Mouse (Mus musculus) neural tube, embryonic 13.5 days (tissue): ENCODE data around the gene Pde4dip. TPM values are rescaled to one million over a fixed set of nuclear protein-coding genes. Genes with fewer than 3 reads are reported as not detected.

Experiments
- ATAC-seq: fragments of 200-750 bp; cut with Nextera tagmentation; 2 replicates; pipeline ENCODE4 v1.8.0; 2017; ENCODE audit warnings: low read depth, mild to moderate bottlenecking, moderate TSS enrichment, moderate library complexity
- H3K27ac ChIP-seq: fragments of 300-500 bp; sonication (generic); replicated peaks from 2 replicates; pipeline ENCODE4 v1.5.1; 2015; ENCODE audit warnings: moderate library complexity, mild to moderate bottlenecking, inconsistent platforms
- H3K27me3 ChIP-seq: fragments of 300-500 bp; sonication (generic); 2 replicates; pipeline ENCODE4 v1.6.1; 2015; ENCODE audit warnings: mild to moderate bottlenecking, inconsistent platforms
- H3K36me3 ChIP-seq: fragments of 300-500 bp; sonication (generic); 2 replicates; pipeline ENCODE4 v1.6.1; 2015; ENCODE audit warnings: mild to moderate bottlenecking, inconsistent platforms
- H3K4me1 ChIP-seq: fragments of 300-500 bp; sonication (generic); replicated peaks from 2 replicates; pipeline ENCODE4 v1.6.1; 2015; ENCODE audit warnings: inconsistent platforms
- H3K4me2 ChIP-seq: fragments of 300-500 bp; sonication (generic); 2 replicates; pipeline ENCODE4 v1.6.1; 2015; ENCODE audit warnings: inconsistent platforms, mild to moderate bottlenecking, moderate library complexity
- H3K4me3 ChIP-seq: fragments of 300-500 bp; sonication (generic); 2 replicates; pipeline ENCODE4 v1.5.1; 2015; ENCODE audit warnings: mild to moderate bottlenecking, inconsistent platforms
- H3K9ac ChIP-seq: fragments of 300-500 bp; sonication (generic); 2 replicates; pipeline ENCODE4 v1.6.1; 2015; ENCODE audit warnings: moderate library complexity, mild to moderate bottlenecking, inconsistent platforms
- H3K9me3 ChIP-seq: fragments of 300-500 bp; sonication (generic); 2 replicates; pipeline ENCODE4 v1.6.1; 2016; ENCODE audit warnings: inconsistent platforms
- WGBS: fragments of 180-500 bp; shearing (Covaris S2); methylation state at CpG from one replicate; pipeline ENCODE4 v1.1.7; 2015; 5-methylcytosine and 5-hydroxymethylcytosine counted together
- polyA plus RNA-seq: library from polyadenylated mRNA; unstranded; fragments of >200 nt; fragmentation: Nextera tagmentation; extraction: Ambion mirVana; gene quantifications from 2 replicates; pipeline ENCODE4 v1.2.1, GENCODE M21; 2015

Gene Pde4dip
- polyA plus RNA-seq, 1 experiment from 2014 or later, result 66.6 TPM

DNA sequence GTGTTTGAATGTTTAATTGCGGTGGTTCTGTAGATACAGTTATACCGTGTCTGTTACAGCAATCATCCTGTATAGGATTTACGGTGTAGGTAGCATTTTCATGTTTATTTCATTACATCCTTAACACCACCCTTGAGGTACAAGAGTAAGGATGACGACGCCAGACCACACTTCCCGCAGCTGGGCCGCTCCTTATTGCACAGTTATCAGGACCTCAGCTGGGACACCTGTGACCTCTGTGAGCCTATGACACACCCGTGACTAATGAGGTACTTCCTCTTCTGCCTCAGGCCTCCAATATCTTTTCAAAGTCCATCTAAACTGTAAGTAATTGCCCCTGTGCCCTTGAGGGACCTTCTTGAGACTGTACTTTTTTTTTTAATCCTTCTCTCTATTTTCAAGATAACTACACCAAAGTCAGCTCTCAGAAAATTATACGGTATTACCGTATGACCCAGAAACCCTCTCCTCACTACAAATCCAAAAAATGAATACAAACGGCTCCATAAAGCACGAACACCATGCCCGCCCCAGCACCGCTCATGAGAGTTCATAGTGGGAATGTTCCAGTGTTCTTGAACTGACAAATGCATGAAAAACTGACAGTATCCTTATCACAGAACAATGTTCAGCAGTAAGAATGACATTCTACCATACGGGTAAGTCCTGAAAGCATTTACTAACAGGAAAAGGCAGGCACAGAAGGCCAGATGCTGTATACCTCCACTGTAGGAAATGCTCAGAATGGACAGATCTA lies 56.8 kb downstream of the Pde4dip start:
- ATAC-seq, result 0 out of 2 replicates have a peak, but pooled peaks have one; percentile 32
- H3K4me1 ChIP-seq, result peaks cover 14% of the 10 kb centered on the region; the same call in 1 of the 2 replicates
- H3K9me3 ChIP-seq, result no peaks in the 10 kb centered on the region
- WGBS, result 75% methylated on average over 15 of the region's 15 CpGs
- no peak overlapping the region for H3K27ac ChIP-seq
- H3K4me3 ChIP-seq, result no peak overlapping the region
- H3K27me3 ChIP-seq, result no peaks in the 10 kb centered on the region
- no peak overlapping the region for H3K9ac ChIP-seq
- H3K36me3 ChIP-seq, result no peaks in the 10 kb centered on the region
- no peak overlapping the region for H3K4me2 ChIP-seq

GRCm38 (mm10) chr3:97830622-97831021 lies 57.9 kb downstream of the Pde4dip start:
- no peak overlapping the region for H3K9ac ChIP-seq
- 62% methylated on average over 2 of the region's 2 CpGs for WGBS
- no peaks in the 10 kb centered on the region for H3K27me3 ChIP-seq
- H3K4me3 ChIP-seq, result no peak overlapping the region
- H3K4me1 ChIP-seq, result peaks cover 14% of the 10 kb centered on the region; the same call in 1 of the 2 replicates
- 0 out of 2 replicates have a peak, but pooled peaks have one; percentile 47 for ATAC-seq
- no peak overlapping the region for H3K27ac ChIP-seq
- no peaks in the 10 kb centered on the region for H3K36me3 ChIP-seq
- no peaks in the 10 kb centered on the region for H3K9me3 ChIP-seq
- no peak overlapping the region for H3K4me2 ChIP-seq

- H3K36me3 ChIP-seq, result no peaks in the 10 kb centered on the region
- H3K9ac ChIP-seq, result no peak overlapping the region
- no peaks in the 10 kb centered on the region for H3K9me3 ChIP-seq
- H3K4me1 ChIP-seq, result peaks cover 16% of the 10 kb centered on the region
- 21% methylated on average over 2 of the region's 2 CpGs for WGBS
- 0 out of 2 replicates have a peak overlapping the region, but pooled peaks have one; percentile 23 for H3K27ac ChIP-seq
- peak; percentile 63; the same call in 1 of the 2 replicates for ATAC-seq
- no peak overlapping the region for H3K4me3 ChIP-seq
- 0 out of 2 replicates have a peak, but pooled peaks cover 3% of the 10 kb centered on the region for H3K27me3 ChIP-seq
- no peak overlapping the region for H3K4me2 ChIP-seq
Measured at GRCm38 (mm10) chr3:97830122-97830521, 58.4 kb downstream of the Pde4dip start.

- Histone ChIP-seq H3K9me3 (no peaks in the 10 kb centered on the region), H3K4me1 (peaks cover 32% of the 10 kb centered on the region), H3K27ac (no peak overlapping the region), H3K36me3 (no peaks in the 10 kb centered on the region), H3K27me3 (peaks cover 19% of the 10 kb centered on the region), H3K9ac (no peak overlapping the region), H3K4me2 (no peak overlapping the region), H3K4me3 (no peak overlapping the region)
- ATAC-seq, result no peak
- WGBS, result 96% methylated on average over 4 of the region's 4 CpGs
Measured at GRCm38 (mm10) chr3:97828286-97828685, 60.2 kb downstream of the Pde4dip start.

DNA sequence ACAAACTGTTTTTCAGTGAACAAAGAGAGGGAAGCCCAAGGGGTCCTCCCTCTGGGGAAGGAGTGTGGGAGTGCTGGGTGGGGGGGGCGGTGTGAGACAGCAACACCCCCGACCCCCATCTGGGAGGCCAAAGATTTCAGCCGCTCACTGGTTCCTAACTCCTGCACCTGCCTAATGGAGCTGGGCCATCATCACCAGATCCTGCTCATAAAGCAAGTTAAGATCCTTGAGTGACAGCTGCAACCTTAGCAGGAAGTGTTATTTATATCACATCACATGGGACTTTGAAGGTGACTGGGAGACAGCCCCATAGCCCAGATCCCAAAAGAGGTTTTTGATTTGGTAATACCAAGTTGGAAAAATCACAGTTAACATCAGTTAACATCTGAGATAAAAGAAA lies 63.3 kb downstream of the Pde4dip start:
- peak overlapping the region; percentile 72 for H3K4me2 ChIP-seq
- WGBS, result 17% methylated on average over 3 of the region's 3 CpGs
- ATAC-seq, result no peak

DNA sequence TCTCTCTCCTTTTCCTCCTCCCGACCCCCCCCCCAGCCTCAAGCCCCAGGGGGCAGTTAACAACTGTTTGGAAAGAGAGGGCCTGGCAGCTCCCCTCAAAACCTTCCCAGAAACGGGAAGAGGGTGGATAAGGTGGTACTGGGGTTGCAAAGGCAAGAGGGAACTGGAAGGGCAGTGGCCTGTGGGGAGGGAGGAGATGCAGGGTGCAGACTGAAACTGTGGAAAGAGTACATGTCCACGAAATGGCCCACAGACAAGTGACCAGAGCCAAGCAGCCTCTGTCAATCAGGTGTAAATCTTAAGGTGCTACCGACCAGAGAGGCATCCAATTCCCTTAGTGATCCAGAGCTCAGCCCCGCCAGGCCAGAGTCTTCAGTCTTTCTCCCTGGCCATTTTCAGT lies 63.8 kb downstream of the Pde4dip start:
- H3K4me3 ChIP-seq, result peak overlapping the region; percentile 39
- no peaks in the 10 kb centered on the region for H3K36me3 ChIP-seq
- peaks cover 31% of the 10 kb centered on the region for H3K27me3 ChIP-seq
- H3K9ac ChIP-seq, result peak overlapping the region; percentile 52
- peak overlapping the region; percentile 72 for H3K4me2 ChIP-seq
- peaks cover 17% of the 10 kb centered on the region for H3K4me1 ChIP-seq
- H3K9me3 ChIP-seq, result no peaks in the 10 kb centered on the region
- 0 out of 2 replicates have a peak, but pooled peaks have one; percentile 42 for ATAC-seq
- 5% methylated on average over 5 of the region's 5 CpGs for WGBS
- no peak overlapping the region for H3K27ac ChIP-seq

More for the DNA sequence above, 63.3 kb downstream of the Pde4dip start:
- H3K4me1 ChIP-seq, result peaks cover 21% of the 10 kb centered on the region
- no peaks in the 10 kb centered on the region for H3K9me3 ChIP-seq
- no peaks in the 10 kb centered on the region for H3K36me3 ChIP-seq
- H3K9ac ChIP-seq, result peak overlapping the region; percentile 26; the same call in 1 of the 2 replicates
- peaks cover 31% of the 10 kb centered on the region for H3K27me3 ChIP-seq
- H3K27ac ChIP-seq, result no peak overlapping the region
- no peak overlapping the region for H3K4me3 ChIP-seq

DNA sequence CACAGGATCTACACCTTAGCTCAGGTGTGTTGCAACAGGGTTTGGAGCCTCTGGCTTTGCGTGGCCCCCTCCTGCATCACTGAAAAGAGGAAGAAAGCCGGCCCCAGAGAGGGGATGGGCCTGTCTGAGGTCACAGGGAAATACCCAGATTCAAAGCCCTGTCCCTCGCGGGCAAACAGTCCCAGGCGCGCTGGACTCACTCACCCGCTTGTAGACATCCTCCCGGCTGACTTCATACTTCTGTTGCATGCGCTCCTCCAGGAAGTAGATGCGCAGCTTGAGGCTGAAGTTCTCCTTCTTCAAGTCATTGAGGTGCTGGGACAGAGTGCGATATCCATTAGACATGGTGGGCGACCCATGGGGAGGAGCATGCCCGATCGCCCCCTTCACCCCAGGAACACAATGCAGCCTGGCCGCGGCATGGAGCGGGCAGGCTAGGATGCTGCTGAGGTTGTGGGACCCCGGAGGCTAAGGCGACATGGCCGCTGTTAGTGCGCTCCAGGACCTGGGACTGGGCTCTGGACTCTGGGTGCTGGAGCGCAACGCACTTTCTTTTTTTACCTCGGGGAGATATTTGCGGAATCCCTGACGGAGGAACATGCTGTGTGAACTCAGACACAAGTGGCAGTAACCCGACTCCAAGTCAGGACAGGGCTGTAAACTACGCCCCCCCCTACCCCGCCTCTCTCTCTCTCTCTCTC lies 64.3 kb downstream of the Pde4dip start:
- peak overlapping the region; percentile 72 for H3K4me2 ChIP-seq
- 0 out of 2 replicates have a peak, but pooled peaks have one; percentile 52 for ATAC-seq
- peak overlapping the region; percentile 52; the same call in 1 of the 2 replicates for H3K9ac ChIP-seq
- H3K9me3 ChIP-seq, result no peaks in the 10 kb centered on the region
- peak overlapping the region; percentile 39 for H3K4me3 ChIP-seq
- peaks cover 31% of the 10 kb centered on the region for H3K27me3 ChIP-seq
- no peaks in the 10 kb centered on the region for H3K36me3 ChIP-seq
- under 1% methylated on average over 29 of the region's 29 CpGs for WGBS
- H3K4me1 ChIP-seq, result peaks cover 17% of the 10 kb centered on the region
- H3K27ac ChIP-seq, result no peak overlapping the region

DNA sequence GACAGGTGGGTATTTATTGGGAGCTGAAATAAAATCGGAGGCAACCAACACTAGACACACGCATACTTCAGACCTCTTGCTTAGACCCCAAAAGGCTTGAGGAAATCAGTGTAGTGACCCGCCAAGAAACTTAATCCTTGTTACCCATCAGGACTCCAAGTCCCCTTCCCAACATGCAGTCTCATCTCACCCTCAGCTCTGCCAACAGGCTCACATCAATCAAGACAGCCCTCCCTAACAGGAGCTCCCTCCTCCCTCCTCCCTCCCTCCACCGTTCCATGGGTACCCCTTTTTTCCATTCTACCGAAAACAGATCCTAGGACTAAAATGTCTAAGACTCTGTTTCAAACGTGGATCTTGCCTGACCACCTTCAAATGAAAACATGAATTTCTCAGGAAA lies 65.1 kb downstream of the Pde4dip start:
- H3K27me3 ChIP-seq, result peaks cover 31% of the 10 kb centered on the region
- H3K9me3 ChIP-seq, result no peaks in the 10 kb centered on the region
- ATAC-seq, result no peak
- H3K9ac ChIP-seq, result 0 out of 2 replicates have a peak overlapping the region, but pooled peaks have one; percentile 52
- WGBS, result 13% methylated on average over 6 of the region's 6 CpGs
- H3K4me2 ChIP-seq, result peak overlapping the region; percentile 72
- H3K27ac ChIP-seq, result no peak overlapping the region
- no peaks in the 10 kb centered on the region for H3K36me3 ChIP-seq
- peaks cover 17% of the 10 kb centered on the region for H3K4me1 ChIP-seq
- H3K4me3 ChIP-seq, result no peak overlapping the region

GRCm38 (mm10) chr3:97819050-97819449 lies 69.5 kb downstream of the Pde4dip start:
- peaks cover 4% of the 10 kb centered on the region for H3K4me1 ChIP-seq
- WGBS, result 30% methylated on average over 3 of the region's 3 CpGs
- no peak overlapping the region for H3K27ac ChIP-seq

DNA sequence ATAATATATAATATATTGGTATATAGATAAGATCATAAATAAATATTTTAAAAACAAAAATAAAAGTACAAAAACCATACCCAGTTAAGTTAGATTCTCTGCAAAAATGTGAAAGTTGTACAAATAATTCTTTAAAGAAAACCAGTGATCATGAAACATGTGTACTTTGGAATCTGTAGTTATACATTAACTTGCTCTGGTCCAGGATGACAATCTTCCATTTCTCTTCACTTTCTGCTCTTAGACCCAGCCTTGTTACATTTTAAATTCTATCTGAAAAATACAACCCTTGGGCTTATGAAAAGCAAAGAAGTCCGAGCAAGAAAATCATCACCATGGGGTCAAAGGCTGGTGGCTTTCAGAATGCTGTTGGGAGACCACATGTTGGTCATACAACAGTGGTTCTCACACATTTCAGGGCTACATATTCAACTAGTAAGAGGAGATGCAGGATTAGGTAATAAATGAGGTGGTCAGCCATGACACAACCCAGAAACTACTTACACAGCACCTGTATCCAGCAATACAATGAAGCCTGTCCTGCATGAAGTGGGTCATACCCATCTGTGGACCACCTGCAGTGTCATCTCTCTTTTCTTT lies 70.0 kb downstream of the Pde4dip start:
- 89% methylated on average over 1 of the region's 1 CpGs for WGBS
- Histone ChIP-seq H3K4me1 (no peaks in the 10 kb centered on the region), H3K9ac (no peak overlapping the region)

More at GRCm38 (mm10) chr3:97819050-97819449, 69.5 kb downstream of the Pde4dip start:
- Histone ChIP-seq H3K4me3 (no peak overlapping the region), H3K27me3 (peaks cover 20% of the 10 kb centered on the region), H3K4me2 (no peak overlapping the region), H3K9ac (no peak overlapping the region), H3K36me3 (no peaks in the 10 kb centered on the region), H3K9me3 (no peaks in the 10 kb centered on the region)
- no peak for ATAC-seq

DNA sequence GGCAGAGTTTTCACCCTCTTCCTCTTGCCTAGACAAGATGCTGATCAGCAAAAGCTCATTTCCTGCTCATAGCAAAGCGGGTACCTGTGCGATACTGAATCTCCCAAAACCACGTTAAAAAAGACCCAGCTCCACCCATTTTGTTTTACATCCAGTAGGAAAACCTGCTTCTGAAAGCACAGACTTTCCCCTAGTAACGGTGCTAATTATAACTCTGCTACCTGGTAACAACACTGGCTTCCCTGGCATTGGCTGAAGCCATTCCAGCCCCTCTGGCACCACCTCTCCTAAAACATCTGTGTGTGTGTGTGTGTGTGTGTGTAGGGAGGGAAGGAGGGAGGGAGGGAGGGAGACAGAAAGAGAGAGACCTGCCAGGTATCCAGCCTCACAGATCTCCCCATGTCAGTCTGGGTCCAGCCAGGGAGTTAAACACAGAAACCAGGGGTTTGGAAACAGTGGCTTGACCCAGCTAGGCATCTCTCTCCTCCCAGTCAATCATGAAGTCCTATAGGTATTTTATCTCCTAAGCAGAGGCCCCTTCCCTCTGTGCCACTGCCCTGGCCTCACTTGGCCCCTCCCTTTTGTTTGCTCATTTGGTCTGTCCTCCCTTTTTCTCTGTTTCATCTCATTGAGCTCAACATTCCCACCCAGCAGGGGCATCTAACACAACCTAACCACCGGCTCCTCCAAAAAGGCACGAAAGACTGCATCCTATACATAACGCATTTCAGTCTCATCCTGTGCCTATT lies 76.7 kb downstream of the Pde4dip start:
- WGBS, result 21% methylated on average over 7 of the region's 7 CpGs

More for the DNA sequence above, 70.0 kb downstream of the Pde4dip start:
- ATAC-seq, result no peak
- H3K27me3 ChIP-seq, result peaks cover 14% of the 10 kb centered on the region
- no peak overlapping the region for H3K4me3 ChIP-seq
- no peaks in the 10 kb centered on the region for H3K9me3 ChIP-seq
- no peak overlapping the region for H3K4me2 ChIP-seq
- H3K27ac ChIP-seq, result no peak overlapping the region
- H3K36me3 ChIP-seq, result no peaks in the 10 kb centered on the region

More for the DNA sequence above, 76.7 kb downstream of the Pde4dip start:
- Histone ChIP-seq H3K4me3 (no peak overlapping the region), H3K9ac (no peak overlapping the region), H3K36me3 (no peaks in the 10 kb centered on the region), H3K9me3 (no peaks in the 10 kb centered on the region), H3K4me2 (no peak overlapping the region), H3K27ac (no peak overlapping the region), H3K27me3 (no peaks in the 10 kb centered on the region), H3K4me1 (0 out of 2 replicates have a peak, but pooled peaks cover 6% of the 10 kb centered on the region)
- ATAC-seq, result no peak
